Mouse (Mus musculus): ENCODE measurements around the gene Celf2. TPM values are rescaled to one million over a fixed set of nuclear protein-coding genes. Genes with fewer than 3 reads are reported as not detected.
A peak's percentile ranks its signal among the peaks of the same experiment; 100 is the strongest.

Gene Celf2
- total RNA-seq, 2 experiments from 2014 or later = 67.2 to 76.9 TPM

DNA sequence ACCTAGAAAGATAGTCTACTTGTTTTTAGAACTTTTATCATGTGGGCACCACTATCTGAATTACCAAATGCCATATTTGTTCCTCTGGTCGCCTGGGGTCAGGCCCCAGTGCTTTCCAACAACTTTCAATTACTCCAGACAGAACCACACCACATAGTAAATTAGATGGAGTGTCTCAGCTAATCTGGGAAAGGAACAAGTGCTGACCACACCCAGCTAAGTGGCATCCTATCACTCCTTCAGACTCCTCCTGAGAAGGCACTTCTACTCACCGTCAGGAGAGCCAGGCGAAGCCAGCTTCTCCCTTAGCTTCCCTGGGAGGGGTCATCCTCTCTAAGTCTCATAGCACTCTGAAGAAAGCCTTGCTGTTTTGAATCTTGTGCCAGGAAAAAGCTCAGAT lies 835.9 kb downstream of the Celf2 start:
- DNase-seq = no peak

DNA sequence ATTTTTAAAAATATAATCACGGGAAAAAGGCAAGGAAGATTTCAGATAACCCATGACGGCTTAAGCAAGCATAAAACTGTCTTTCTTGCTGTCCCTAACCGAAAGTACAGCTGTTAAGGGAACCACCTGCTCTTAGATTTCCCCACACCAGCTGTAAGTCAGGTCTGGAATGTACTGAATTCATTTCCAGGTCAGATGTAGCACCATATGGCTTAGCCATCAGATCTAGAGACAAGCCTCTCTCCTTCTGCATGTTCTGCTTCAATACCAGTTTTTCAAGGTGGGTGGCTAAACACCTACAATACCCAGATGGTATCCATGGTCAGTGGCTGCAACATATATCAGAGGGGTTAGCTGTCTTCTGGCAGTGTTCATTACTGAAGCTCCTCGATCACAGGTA lies 841.8 kb downstream of the Celf2 start:
- DNase-seq = no peak

DNA sequence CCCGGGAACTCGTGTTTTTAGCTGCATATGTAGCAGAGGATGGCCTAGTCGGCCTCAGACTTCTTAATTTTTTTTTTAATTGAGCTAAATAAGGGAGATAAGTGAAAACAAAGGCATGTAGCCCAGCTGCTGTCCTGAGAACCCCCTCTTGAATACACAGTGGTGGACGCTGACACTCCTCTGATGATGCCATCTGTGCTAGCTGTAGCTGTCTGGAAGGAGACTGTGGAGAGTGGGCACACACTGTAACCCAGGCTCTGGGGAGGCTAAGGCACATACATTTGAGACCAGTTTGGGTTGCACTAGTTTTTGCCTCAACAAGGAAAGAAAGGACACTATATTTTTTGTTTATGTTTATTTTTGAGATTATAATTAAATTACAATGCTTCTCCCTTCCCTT lies 849.5 kb downstream of the Celf2 start:
- no peak for DNase-seq

DNA sequence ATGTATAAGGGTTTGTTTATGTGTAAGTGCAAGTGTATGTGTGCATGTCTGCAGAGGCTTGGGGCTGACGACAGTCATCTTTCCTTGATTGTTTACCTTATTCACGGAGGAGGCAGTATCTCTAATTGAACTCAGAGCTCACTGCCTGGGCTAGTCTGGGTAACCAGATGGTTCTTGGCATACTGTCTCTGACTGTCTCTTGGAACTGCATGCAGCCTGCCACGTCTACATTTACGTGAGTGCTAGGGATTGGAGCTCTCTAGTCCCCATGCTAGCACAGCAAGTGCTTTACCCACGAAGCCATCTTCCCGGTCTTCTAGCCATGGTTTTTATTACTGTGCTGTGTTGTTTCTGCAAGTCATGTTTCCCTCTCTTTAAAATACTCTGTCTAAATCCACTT lies 855.6 kb downstream of the Celf2 start:
- no peak for DNase-seq

DNA sequence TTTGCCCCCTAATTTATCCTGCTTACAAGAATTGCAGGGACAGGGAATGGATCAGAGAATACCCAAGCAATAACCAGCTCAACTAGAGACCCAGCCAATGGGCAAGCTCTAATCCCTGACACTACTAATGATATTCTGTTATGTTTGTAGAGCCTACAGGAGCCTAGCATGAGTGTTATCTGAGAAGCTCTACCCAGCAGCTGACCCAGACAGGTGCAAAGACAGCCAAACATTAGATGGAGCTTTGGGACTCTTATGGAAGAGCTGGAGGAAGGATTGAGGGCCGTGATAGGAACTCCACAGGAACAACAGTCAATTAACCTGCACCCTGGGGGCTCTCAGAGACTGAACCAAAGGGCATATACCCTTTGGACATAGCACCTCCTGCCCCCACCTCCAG lies 857.7 kb downstream of the Celf2 start:
- DNase-seq = no peak

DNA sequence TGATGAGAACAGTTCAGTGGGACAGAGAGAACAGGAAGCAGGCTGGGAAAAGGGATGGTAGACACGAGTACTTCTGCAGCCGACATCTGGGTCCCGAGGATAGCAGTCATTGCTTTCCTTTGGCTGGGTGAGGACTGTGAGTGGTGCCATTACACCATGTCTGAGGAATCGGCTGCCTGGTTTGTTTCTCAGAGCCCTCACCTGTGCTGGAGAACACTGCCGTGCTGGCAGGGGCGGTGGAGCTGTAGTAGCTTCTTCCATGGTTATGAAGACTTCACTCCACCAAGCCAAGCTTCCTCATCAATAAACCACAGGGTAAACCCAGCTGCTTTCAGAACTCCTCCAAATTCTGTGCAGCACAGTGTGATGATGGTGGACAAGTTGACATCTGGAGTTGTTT lies 860.5 kb downstream of the Celf2 start:
- no peak for DNase-seq

DNA sequence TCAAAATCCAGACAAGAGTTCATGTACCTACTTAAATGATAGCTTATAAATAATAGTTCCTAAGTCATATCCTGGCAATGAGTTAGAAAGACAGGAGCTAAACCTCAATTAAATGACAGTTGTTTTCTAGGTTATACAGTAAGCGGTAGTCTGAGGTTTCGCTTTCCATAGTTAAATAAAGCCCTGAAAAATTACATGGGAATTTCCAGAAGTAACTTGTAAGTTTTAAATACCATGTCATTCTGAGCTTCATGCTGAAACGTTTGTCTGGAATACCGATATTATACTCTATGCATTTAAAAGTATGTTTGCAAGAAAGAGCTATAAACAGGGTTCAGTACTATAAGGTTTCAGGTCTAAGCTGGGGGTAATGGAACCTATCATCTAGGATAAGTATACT lies 862.3 kb downstream of the Celf2 start:
- no peak for DNase-seq

DNA sequence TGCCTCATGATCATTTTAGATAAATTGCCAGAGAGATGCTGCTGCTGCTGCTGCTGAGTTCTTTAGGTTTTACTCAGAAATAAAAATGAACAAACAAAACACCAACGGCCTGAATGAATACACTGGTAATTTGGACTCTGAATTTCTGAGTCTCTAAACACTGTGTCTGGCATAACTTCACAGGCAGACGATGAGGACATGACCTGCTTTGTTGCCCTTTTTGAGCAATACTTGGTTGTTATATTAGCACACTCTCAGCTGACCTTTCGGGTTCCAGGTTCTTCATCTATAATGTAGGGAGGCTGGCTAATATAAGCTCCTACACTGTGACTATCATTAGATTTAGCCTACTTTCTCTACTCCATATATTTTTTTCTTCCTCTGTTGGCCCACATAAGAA lies 863.0 kb downstream of the Celf2 start:
- DNase-seq = peak; percentile 5

DNA sequence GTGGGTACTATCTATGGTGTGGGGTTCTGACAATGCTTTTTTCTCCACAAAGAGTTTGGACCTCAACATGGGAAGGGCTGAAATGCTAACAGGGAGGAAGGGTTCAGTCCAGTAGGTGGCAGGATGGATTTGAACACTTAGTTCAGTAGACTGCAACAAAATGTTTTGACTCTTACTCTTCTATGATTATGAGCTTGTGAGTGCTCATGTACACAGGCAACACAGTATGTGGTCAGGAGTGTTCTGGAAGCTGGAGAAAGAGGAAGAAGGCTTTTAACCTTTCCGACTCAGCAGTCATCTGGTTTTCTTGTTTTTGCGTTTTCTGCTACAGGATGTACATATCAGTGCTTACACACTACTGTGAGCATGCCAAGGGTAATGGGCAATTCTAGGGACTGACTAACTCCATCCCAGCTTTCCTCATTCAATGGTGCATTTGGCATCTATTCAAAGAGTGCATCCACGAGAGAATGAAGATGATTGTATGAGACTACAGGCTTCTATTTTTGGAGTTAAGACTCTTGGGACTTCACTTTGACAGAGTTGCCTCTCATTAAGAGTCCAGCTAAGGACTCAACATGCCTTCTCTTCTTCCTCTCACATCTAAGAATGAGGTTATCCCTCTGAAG lies 867.0 kb downstream of the Celf2 start:
- DNase-seq = no peak

DNA sequence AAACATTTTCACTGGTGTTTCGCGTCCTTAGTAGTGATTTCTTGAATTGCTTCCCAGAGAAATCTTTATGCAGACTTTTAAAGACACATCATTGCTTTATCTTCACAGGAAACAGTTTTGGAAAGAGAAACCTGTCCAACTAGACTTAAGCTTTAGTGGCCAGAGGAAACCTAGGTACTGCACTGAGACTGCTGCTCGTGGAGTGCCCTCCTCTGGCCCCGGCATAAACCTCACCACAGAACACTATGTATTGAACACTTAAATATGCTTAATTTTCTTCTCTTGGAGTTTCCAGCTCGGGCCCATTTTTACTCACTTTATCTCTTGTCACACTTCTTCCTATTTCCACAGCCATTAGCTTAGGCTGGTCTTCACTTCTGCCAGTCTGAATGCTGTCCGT lies 870.0 kb downstream of the Celf2 start:
- no peak for DNase-seq

DNA sequence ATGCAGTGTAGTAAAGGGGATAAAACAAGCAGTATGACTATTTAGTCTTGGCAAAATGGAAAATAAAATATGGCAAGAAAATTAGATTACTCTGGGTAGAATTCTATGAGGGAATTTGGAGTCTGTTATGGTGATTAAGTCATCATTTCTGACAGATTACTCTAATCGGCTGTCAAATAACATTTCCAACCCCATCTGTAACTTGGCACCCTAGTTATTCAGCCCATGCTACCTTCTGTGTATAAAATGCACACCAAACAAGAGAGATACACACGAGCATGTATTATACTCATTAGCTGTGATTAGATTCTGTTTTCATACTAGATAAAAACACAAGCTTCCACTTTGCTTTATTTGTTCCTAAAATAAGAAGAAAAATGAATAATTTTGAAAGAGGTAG lies 872.2 kb downstream of the Celf2 start:
- DNase-seq = no peak

DNA sequence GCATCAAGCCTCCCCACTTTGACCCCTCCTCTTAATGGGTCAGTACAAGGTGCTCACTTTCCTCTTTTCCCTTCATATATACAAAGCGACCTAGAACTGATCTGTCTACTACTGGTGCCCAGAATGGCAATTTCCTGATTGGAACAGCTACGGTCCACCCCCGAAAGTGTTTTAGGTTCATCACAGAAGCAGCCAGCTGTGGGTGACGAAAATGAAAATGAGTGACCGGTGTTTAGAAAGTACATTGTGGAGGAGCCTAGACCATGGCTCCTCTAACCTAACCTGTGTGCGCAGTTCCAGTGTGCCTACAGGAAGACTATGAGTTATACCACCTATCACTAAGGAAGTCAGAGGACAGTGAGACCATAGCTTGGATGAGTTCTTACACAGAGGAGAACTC lies 874.5 kb downstream of the Celf2 start:
- no peak for DNase-seq

DNA sequence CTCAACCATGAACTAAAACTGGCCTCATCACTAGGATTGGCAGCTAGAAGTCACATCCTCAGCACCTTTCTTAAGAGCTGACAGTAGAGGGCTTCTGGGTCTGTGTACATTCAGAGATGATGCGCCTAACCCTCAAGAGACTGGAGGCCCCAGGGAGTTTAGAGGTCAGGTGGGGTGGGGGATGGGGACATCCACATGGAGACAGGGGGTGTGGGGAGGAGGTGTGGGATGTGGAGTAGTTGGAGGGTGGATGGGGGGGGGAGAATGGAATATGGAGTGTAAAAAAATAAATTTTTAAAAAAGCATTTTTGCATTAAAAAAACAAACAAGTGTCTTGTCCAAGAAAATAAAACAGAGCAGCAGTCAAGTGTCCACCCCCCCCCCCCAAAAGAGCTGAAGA lies 876.2 kb downstream of the Celf2 start:
- DNase-seq = no peak

DNA sequence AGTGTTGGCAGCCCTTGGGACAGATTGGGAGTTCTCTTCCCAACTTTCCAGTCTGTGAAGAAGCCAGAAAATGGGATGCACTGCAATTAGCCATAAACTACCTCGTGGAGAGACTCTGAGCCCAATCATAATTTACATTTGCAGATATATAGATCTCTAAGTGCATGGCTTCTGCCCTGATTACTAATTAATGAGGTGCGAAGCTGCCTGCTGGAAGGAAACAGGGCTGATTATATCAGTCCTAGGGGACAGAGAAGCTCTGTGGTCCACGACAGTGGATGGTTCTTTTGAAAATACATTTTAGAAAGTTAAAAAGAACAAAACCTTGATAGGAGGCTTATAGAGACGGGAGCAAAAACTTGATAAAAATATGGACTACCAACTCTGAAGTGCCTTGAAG lies 885.6 kb downstream of the Celf2 start:
- no peak for DNase-seq

DNA sequence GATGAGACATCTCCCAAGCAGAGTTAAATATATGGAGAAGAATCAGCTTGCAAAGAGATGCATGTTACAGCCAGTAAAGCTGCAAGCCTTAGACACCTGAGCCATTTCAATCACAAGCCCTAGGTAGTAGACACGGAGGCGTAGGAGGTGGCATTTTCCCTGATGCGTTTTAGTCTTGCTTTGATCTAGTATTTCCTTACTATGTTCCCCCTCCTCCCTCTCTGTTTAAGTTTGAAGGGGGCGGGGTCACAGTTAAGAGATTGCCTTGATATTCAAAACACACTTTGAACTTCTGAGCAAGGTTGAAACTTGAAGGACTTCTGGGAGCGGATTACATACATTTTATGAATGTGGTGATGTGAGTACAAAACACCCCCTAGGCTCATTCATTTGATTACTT lies 887.3 kb downstream of the Celf2 start:
- no peak for DNase-seq

DNA sequence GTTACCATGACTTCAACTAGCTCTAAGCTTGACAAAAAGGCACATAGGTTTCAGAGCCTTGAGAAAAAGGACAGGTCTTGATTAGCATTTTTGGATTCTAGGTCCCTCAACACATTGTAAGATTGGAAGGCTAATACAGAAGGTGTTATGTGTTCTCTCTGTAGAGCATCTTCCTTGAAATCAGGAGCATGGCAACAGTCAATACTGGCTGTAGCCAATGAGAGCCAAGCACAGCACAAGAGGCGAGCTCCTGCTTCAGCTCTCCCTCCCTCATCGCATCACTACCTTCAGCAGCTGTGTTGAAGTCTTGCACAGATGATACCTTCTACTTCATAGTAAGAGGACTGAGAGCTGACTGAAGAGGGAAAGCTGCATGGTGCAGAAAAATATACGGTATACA lies 890.5 kb downstream of the Celf2 start:
- no peak for DNase-seq

DNA sequence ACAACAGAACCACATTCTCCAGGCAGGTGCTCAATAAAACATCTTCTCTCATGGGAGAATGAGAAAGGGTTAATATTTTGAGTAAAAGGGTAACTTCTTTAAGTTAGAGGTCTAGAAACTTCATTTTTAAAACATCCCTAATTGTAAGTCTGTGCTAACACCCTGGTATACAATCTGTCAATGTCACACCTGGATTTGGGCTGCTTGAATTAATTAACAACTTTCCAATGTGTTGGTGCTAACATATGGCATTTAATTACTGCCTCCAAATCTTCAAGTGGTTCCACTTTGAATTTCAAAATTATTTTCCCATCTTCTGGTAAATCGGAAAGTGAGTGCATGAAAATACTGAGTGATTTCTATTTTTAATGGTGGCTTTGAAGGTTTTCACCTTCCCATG lies 890.9 kb downstream of the Celf2 start:
- no peak for DNase-seq

DNA sequence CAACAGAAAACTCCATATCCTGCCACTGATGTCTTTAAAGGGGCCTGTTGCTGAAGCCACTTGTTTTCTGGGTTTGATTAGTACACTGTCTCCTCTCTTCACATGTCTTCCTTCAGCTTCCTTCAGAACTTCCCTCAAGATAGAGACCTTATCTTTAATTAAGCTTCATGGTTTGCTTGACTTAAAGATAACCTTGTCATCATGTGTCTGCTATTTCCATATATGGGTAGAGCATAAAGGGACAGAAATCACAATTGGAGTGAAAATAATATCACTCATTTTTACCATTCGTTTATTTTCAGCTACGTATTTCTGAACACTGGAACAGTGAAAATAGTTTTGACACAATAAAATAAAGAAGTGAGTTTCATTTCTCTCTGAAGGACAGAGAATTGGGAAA lies 905.0 kb downstream of the Celf2 start:
- DNase-seq = no peak

DNA sequence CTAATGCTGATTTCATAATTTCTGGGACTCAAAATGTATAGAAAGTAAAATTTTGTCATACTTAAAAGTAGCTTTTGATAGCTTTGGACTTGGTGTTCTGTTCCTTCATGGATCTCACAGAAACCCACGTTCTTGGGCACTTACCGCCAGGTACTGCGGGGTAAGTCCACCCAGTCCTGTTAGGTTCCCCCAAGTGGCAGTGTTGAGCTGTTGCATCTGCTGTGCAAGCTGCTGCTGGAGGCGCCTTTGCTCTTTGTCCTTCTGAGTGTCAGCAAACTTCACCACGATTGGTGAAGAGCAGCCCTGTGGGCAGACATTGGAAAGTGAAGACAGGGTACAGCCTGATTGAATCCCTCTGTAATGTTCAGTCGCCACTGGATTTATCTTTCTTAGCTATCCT lies 905.5 kb downstream of the Celf2 start:
- DNase-seq = no peak

DNA sequence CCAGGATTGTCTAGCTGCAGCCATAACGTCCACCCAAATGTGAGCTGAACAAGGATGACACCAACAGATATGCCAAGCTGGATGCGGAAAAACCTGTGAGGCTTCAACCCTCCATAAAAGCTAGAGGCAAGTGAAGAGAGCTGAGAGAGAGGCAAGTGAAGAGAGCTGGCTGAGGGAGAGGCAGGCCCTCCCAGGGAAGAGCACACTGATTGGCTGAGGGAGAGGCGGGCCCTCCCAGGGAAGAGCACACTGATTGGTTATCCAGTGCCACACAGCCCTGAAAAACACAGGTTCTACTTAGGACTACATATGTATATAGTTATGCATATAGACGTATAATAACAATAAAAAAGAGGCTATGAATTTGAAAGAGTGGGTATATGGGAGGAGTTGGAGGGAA lies 907.2 kb downstream of the Celf2 start:
- DNase-seq = no peak

DNA sequence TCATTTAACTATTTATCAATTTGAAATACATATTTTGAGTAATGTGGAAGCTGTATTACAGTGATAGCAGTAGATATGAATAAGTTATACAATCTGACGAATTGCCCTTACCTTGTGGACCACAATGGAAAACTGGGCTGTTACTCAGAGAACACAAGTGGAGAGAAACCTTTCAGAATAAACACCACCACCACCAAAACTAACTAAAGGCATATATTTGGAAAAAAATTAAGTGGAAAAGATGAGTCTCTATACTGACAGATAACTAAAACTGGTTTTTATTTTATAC lies 910.5 kb downstream of the Celf2 start:
- DNase-seq = no peak

DNA sequence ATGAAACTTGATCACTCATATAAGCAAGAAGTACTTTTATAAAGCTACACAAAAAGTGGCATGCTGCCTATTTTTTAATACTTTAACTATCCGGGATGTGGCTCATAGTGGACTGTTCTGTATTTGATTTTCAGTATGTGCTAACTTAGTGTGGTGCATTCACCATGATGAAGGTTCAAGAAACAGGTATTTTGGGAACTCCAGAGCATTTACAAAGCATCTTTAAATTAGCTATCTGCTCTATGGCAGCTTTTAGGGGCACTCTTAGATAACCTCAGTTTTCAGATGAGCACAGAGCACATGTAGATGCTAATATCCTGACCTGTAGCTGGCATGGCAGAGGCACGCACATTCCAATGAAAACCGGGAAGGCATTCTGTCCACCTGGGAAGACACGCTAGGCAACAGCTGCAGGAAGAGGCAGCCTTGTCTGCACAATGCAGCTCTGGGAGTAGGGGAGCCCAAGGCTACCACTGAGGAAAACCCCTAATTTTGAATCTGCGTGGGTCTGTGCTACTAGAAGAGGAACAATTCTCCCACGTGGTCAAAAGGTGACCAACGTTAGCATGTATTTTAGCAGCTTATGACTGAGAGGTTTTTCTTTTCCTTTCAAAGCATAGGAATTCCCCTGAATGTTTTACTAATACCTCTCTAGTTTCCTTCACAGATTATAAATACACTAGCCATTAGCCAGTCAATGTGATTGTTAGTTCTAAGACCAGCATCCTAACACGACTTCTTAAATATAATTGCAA lies 911.1 kb downstream of the Celf2 start:
- no peak for DNase-seq

DNA sequence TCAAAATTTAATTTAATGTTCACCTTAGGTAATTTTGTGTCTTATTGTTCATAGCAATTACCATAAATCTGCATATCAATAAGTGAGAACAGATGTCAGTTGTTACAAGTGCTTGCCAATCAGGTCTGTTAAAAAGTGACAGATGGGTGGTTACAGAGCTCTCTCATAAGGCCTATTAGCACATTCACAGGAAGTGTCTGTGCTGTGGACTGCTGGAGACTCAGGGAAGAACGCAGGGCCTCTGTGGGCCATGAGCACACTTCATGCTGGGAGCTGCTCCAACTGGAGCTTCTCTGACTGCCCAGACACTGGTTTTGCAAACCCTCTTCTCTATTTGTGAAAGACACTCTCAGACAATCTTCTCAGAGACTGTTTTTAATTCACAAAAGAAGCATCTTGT lies 914.6 kb downstream of the Celf2 start:
- no peak for DNase-seq

DNA sequence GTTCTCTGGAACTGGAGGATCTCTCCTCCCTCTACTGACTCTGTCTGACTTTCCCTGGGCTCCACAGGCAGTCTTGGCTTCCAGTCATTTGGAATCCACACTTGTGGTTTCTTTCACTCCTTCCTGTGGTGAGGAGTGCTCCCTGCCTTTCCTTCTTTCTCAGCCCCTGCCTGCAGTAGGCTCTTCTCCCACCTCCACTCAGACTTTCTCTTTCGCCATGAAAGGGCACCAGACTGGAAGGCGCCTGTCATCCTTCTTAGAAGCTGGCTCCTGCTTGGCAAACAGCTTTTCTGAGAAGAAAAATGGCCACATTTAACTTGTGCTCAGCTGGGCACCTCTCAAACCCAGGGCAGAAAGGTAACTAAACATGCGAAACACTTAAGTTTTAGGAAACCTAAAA lies 915.2 kb downstream of the Celf2 start:
- no peak for DNase-seq

DNA sequence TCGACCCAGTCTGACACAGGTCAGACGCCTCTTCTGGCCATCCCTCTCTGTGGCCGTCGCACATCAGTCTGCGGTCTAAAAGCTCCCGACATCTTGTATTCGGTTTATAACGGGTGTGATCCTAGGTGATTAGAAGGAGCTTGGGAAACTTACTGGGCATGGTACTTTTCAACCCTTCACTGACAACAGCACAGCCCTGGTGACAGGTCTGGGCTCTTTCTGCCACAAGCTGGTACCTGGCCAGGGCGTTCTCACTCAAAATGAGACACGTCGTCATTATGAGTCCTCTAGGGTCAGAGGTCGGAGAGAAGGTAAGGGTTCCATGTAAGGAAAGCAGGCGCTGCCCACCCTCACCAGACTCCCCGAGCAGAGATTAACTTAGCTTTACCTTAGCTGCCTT lies 915.6 kb downstream of the Celf2 start:
- no peak for DNase-seq

Data from adrenal gland, postnatal 10 days (tissue).